Mouse (Mus musculus) cortical plate, adult 2 months (tissue): ENCODE data around the gene Akr1b3.
"Not testable (repeated sequence)": the region's sequence is repeated elsewhere in the genome, so short reads cannot be mapped to it uniquely, and the experiment has no call there.

Experiments used
- CTCF ChIP-seq: fragments of 200-500 bp; IDR thresholded peaks from 2 replicates; pipeline ENCODE4 v1.5.1; 2011; ENCODE audit warnings: mild to moderate bottlenecking, control low read depth, low read length; ENCODE audit not compliant: insufficient read depth; ENCODE audit errors: extremely low read depth
- POLR2A ChIP-seq: fragments of 200-500 bp; IDR thresholded peaks from 2 replicates; pipeline ENCODE4 v1.6.1; 2011; ENCODE audit warnings: mild to moderate bottlenecking, low read length, control low read depth; ENCODE audit not compliant: insufficient read depth; ENCODE audit errors: extremely low read depth

GRCm38 (mm10) chr6:34331804-34332203 is 14.5 kb upstream of the Akr1b3 start:
- not testable (repeated sequence) for TF ChIP-seq CTCF, POLR2A
